Mouse (Mus musculus) mature B cell (primary cell): Measurements from ENCODE around the gene Mre11a.
"Not testable (repeated sequence)": the region's sequence is repeated elsewhere in the genome, so short reads cannot be mapped to it uniquely, and the experiment has no call there.

Experiments used
- in situ Hi-C: fragments of 300-500 bp; cut with MboI; formaldehyde crosslinking; loops from 2 replicates; pipeline ENCODE4 v1.14.3; 2019

Mre11a gene

DNA sequence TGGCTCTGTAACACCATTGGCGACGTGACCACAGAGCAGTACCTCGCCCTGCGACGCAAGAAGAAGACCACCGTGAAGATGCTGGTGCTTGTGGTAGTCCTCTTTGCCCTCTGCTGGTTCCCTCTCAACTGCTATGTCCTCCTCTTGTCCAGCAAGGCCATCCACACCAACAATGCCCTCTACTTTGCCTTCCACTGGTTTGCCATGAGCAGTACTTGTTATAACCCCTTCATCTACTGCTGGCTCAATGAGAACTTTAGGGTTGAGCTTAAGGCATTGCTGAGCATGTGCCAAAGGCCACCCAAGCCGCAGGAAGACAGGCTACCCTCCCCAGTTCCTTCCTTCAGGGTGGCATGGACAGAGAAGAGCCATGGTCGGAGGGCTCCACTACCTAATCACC is 83.9 kb downstream of the Mre11a start:
- in situ Hi-C loops, result loop anchor here (10.0 kb wide), 1 partner anchor 146 kb away; no protein-coding TSS in a partner anchor

DNA sequence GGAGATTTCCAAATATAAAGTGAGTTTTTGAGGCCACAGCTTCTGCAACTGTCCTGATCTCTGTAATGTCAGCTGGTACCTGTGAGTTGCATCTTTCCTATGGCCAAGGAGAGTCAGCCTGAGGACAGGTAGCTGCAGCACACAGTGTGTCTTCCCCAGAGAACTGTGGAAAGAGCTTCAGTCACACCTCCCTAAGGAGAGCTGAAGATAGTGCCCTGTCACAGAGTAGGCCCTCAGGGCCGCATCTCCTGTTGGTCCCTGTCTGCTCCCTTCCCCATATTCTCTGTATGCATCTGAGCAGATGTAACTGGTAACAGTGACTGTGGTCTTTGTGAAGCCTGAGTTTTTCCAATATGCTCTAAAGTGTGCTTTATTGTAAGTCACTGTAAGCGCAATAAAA is 85.9 kb downstream of the Mre11a start:
- in situ Hi-C loops, result no loop called here

DNA sequence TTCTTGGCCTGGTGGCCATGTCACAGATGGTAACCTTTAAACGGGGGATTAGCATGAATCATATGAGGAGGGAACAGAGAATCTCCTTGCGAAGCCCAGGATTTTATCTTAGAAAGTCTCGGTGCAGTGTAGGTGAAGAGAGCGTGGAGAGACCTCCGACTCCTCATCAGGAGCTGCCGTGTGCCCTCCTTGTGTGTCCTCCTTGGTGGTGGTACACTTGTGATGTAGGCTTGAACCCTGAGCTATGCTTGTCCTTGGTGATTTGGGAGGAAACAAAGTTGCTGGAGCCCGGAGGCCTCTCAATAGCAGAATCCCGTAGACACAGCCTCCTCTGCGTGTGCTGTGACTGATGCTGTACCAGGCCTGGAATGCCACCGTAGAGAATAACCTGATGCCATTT is 86.3 kb downstream of the Mre11a start:
- in situ Hi-C loops, result no loop called here

DNA sequence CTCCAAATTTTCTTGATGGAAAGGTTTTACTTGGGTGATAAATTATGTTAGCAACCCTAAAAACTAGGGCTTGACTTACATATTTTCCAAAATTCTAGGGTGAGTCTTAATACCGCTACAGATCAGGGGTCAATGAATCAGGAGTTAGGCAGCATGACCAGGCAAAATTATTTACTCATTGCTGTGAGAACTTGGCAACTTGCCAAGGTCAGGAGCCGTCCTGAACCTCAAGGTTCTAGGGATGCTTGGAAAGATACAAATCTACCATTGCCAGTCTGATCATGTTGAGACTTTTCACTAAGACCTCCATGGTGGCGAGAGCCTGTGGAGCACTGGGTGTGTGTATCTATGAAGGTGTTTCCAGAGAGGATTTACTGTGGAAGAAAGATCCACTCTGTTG is 87.1 kb downstream of the Mre11a start:
- in situ Hi-C loops, result no loop called here

DNA sequence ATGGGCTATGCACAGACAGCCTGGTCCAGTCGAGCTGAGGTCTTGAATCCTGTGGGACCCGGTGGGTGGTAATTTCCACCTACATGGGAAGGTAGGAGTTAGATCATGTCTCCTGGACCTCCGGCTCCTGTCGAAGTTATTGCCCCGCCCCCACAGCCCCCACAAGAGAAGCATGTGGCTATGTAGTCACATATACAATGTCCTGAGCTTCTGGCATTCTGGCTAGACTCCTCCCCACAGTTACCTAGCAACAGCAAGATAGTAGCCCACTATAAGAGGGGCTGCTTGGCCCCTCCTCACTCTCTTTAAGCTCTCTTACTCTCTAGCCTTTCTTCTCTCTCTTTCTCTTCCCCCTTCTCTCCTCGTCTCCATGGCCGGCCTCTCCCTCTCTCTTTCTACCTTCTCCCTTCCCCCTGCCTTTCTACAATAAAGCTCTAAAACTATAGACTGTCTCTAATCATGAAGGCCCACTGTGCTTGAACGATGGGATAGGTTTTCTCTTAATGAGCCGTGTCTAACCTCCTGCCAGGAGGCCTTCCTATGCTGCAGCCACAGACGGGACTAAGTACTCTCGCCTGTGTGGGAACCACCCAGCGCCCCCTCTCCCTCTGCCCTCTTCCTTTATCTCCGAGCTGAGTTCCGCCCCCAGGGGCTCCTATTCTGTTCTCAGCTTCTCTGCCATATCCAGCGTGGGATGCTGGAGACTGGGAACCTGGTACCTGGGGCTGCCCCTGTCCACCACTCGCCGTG is 87.9 kb downstream of the Mre11a start:
- in situ Hi-C loops, result no loop called here

DNA sequence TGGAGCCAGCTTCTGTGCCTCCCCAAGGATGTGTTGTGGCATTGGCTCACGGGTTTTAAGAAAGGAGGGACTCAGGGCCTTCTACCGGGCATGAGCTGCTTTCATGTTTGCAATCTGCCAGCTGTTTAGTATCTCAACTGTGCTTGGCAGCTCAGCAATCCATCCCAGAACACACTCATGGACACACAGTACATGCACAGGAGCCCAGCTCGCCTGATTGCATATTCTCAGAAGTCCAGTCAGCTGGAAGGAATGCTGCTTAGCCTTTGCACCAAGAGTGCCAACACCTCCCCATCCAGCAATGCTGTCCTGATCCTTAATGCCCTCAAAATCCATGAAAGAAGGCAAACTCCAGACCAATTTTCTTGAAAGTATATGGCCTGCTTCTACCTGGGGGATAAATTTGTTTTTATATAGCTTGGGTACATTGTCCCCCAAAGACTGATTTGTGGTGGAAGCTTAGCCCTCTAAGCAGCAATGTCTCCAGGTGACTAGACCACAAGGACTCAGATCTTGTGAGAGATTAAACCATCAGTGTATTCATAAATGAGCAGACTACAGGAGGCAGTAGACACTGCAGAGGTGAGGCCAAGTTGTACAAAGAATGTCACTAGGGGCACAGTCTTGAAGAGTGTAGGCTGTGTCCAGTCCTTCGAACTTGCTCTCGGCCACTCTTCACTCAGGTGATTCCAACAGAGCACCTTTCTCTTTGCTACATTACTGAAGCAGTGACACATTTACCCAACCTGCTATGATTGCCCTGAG is 91.5 kb downstream of the Mre11a start:
- in situ Hi-C loops, result no loop called here

DNA sequence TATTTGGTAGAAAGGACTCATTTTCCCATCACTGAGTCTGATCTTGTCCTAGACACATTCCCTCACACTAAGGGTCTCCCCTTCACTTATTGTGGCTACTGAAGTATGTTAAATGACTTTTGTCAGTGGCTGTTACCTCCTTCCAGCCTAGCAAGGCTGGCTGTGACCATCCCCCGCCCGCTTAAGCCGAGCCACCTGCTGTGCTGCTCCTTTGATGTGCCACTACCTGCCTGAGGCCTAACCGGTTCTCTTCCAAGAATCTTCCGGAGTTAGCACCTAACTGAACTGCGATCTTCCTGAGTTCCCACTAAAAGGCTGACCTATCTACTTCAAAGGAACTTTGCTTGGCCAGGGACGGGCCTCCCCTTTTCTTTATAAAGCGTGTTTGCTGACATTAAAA is 92.1 kb downstream of the Mre11a start:
- in situ Hi-C loops, result not testable (repeated sequence)

DNA sequence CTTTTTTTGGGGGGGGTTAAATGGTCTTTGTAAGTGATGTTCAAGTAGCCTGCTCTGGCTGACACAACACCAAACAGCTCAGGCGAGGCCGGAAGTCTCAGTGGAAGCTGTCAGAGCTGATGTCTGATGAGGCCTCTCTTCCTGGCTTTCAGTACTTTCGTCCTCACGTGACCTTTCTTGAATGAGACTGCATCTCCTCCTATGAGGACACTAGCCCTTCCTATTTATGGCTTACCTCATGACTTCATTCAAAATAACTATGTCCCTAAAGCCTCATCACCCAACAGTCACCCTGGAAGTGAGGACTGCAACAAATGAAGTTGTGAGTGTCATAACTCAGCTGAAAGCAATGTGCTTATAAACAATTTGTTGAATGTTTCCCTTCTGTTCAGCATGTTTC is 100.2 kb downstream of the Mre11a start:
- in situ Hi-C loops, result no loop called here

DNA sequence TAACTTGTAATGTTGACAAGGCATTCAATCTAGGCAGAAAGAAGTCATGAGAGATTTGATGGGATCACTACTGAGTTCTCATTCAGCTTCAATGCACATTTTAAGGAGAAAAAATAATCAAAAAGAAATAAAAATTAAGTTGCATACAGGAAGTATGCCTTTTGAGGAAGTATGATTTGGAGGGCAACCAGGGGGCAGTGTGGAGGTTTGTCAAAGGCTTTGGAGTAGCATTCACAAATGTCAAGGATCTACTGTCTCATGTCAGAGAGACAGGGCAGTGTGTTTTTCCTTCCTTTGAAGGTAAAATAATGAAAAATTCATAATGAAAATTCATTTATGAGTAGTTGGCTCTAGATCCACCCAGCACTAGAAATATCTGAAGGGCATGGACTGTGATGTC is 100.7 kb downstream of the Mre11a start:
- in situ Hi-C loops, result no loop called here

DNA sequence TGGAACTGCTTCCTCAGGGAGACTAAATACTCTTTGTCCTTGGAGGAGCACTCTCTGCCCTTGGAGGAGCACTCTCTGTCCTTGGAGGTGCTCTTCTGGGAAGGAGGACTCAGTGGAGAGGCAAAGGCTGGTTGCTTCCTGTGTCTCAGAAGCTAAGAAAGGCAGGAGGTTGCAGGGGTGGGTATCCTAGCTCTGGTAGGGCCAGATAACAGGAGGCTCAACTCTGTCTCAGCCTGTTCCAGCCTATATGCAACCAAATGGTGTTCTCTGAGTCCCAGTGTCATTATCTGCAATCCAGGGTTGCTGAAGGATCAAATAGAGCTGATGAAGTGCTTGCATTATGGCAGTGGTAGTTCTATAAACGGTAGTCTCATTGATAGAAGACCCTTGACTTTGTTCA is 101.5 kb downstream of the Mre11a start:
- in situ Hi-C loops, result no loop called here
